Mouse (Mus musculus): ENCODE data around the gene Cdk5r1. TPM values are rescaled to one million over a fixed set of nuclear protein-coding genes. Genes with fewer than 3 reads are reported as not detected.

Gene Cdk5r1
- polyA plus RNA-seq, 1 experiment from 2014 or later = 0.30 TPM

DNA sequence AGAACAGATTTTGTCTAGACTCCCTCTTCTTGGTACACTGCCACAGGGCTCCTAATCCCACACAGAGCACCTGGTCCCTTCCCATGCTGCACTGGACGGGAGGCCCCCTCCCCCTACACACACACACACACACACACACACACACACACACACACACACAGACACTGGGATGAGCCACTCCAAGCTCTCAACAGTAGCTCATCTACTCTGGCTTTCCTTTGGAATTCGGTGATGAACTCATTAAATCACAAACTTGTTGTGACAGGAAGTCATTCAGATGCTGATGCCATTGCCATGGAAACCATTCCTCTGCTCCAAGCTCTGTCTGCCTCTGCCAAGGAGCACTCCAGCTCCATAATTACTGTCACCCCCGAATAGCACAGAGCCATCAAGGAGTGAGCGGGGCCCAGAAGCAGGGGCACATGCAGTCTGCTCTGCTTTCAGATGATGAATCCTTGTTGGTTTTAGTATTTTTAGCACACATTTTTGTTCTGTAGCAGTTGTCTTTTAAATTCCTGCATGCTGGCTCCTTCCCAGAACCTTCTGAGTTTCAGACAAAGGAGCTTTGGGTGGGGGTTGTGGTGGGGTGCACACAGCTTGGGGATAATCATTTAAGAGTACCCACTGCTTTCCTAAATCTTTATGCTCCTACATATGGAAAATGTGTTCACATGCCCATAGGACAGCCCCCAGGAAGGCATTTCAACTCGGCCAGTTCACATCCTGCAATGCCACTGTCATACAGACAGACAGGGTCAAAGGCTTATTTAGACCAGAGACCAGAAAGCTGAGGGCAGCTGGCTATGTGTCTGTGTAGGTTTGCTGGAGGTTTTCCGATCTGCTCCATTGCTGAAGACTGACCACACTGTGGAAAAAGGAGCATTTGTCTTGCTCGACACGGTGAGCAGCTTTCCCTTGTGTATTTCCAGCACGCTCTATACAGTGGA lies 41.9 kb downstream of the Cdk5r1 start:
- H3K4me2 ChIP-seq (ENCODE audit: low read depth, low read length) = no peak overlapping the region
- no peak overlapping the region for H3K9ac ChIP-seq (ENCODE audit: low read depth, low read length)
- H3K4me1 ChIP-seq (ENCODE audit: control insufficient read depth, low read depth, low read length) = no peaks in the 10 kb centered on the region
- H3K27ac ChIP-seq (ENCODE audit: low read length) = no peak overlapping the region
- no peak for ATAC-seq (ENCODE audit: low read depth)
- H3K4me3 ChIP-seq (ENCODE audit: low read depth, low read length) = no peak overlapping the region
- no peaks in the 10 kb centered on the region for H3K36me3 ChIP-seq (ENCODE audit: control insufficient read depth, insufficient read depth)
- H3K27me3 ChIP-seq (ENCODE audit: control insufficient read depth, insufficient read depth, low read depth, low read length) = no peaks in the 10 kb centered on the region
- 45% methylated on average over 9 of the region's 9 CpGs for WGBS (ENCODE audit: insufficient replicate concordance)
- H3K9me3 ChIP-seq (replicated peaks; ENCODE audit: control insufficient read depth, low read length) = no peaks in the 10 kb centered on the region

DNA sequence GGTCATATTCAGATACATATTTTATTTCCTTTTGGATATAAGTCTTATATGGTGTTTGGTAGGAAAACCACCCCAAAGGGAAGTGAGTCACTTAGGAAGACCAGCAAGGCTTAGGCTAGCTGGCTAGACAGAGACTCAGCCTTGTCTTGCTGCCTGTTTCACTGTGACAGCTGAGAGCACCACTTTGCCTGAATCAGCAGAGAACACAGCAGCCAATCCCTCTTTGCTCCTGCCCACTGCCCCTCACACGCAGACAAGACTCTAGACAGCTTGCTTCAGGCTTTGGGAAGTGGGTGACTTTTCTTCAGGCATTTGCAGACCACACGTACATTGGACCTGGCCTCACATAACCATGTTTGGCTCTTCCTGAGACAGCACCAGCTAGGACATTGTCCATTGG lies 44.3 kb downstream of the Cdk5r1 start:
- Histone ChIP-seq H3K36me3 (ENCODE audit: control insufficient read depth, insufficient read depth) (no peaks in the 10 kb centered on the region), H3K4me3 (ENCODE audit: low read depth, low read length) (no peak overlapping the region), H3K4me2 (ENCODE audit: low read depth, low read length) (no peak overlapping the region), H3K4me1 (ENCODE audit: control insufficient read depth, low read depth, low read length) (no peaks in the 10 kb centered on the region), H3K9ac (ENCODE audit: low read depth, low read length) (no peak overlapping the region), H3K27me3 (ENCODE audit: control insufficient read depth, insufficient read depth, low read depth, low read length) (no peaks in the 10 kb centered on the region), H3K9me3 (replicated peaks; ENCODE audit: control insufficient read depth, low read length) (no peaks in the 10 kb centered on the region), H3K27ac (ENCODE audit: low read length) (no peak overlapping the region)
- ATAC-seq (ENCODE audit: low read depth) = no peak
- WGBS (ENCODE audit: insufficient replicate concordance) = 57% methylated on average over 2 of the region's 2 CpGs

DNA sequence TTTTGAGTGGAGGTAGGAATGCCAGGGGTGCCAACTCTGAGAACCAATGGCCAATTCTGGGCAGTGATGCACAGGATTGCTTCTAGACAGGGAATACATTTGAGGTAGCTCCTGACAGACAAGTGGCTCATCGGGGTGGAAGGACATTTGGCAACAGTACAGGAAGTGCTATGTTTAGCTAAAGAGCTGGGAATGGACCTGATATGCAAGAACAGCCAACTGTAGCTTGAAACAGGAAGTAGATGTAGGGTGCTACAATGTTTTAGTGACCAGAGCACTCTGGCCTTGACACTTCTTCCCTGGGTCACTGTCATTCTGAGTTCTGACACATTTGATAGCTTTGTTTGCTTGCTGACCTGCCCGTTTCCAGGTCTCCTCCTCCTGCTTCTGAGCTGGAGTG lies 46.0 kb downstream of the Cdk5r1 start:
- ATAC-seq (ENCODE audit: low read depth) = peak; percentile 21; the same call in 1 of the 2 replicates
- no peak overlapping the region for H3K9ac ChIP-seq (ENCODE audit: low read depth, low read length)
- H3K27me3 ChIP-seq (ENCODE audit: control insufficient read depth, insufficient read depth, low read depth, low read length) = no peaks in the 10 kb centered on the region
- no peak overlapping the region for H3K4me3 ChIP-seq (ENCODE audit: low read depth, low read length)
- 13% methylated on average over 2 of the region's 2 CpGs for WGBS (ENCODE audit: insufficient replicate concordance)
- no peaks in the 10 kb centered on the region for H3K9me3 ChIP-seq (replicated peaks; ENCODE audit: control insufficient read depth, low read length)
- H3K36me3 ChIP-seq (ENCODE audit: control insufficient read depth, insufficient read depth) = no peaks in the 10 kb centered on the region
- no peak overlapping the region for H3K27ac ChIP-seq (ENCODE audit: low read length)
- H3K4me2 ChIP-seq (ENCODE audit: low read depth, low read length) = no peak overlapping the region
- H3K4me1 ChIP-seq (ENCODE audit: control insufficient read depth, low read depth, low read length) = no peaks in the 10 kb centered on the region

DNA sequence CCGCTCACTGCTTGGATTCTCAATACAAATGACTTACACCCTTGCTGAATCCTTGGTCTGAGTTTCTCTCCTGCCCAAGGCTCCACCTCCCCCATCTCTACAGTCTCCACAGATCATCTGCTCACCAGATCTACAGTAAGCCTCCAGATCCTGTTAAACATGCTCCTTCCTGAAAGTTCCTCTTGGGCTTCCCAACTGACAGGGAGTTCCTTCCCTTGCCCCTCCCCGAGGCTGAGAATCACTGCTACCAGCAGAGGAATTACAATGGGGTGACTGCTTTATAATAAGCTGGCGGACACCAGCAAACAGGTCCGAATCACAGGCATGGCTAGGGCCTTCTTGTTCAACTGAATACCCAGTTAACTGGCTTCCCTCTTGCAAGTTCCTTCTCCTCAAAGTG lies 46.6 kb downstream of the Cdk5r1 start:
- Histone ChIP-seq H3K9me3 (replicated peaks; ENCODE audit: control insufficient read depth, low read length) (no peaks in the 10 kb centered on the region), H3K4me3 (ENCODE audit: low read depth, low read length) (no peak overlapping the region), H3K4me2 (ENCODE audit: low read depth, low read length) (no peak overlapping the region), H3K27ac (ENCODE audit: low read length) (no peak overlapping the region), H3K9ac (ENCODE audit: low read depth, low read length) (no peak overlapping the region), H3K36me3 (ENCODE audit: control insufficient read depth, insufficient read depth) (no peaks in the 10 kb centered on the region), H3K27me3 (ENCODE audit: control insufficient read depth, insufficient read depth, low read depth, low read length) (no peaks in the 10 kb centered on the region), H3K4me1 (ENCODE audit: control insufficient read depth, low read depth, low read length) (no peaks in the 10 kb centered on the region)
- 54% methylated on average over 4 of the region's 4 CpGs for WGBS (ENCODE audit: insufficient replicate concordance)
- ATAC-seq (ENCODE audit: low read depth) = peak; percentile 11; the same call in 1 of the 2 replicates

DNA sequence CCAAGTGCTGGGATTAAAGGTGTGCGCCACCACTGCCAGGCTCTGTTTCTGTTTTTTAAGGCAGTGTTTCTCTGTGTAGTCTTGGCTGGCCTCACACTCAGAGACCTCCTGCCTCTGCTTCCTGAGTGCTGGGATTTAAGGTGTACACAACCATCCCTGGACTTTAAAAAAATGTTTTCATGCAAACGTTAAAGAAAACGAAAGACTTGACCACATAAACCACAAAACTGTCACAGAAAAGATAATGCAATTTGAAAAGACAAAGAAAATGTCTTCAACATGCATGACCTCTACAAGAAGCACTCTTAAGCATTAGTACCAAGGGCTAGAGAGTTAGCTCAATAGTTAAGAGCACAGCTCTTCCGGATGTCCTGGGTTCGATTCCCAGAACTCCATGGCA lies 47.4 kb downstream of the Cdk5r1 start:
- no peak for ATAC-seq (ENCODE audit: low read depth)
- H3K9ac ChIP-seq (ENCODE audit: low read depth, low read length) = no peak overlapping the region
- 47% methylated on average over 5 of the region's 5 CpGs for WGBS (ENCODE audit: insufficient replicate concordance)
- no peaks in the 10 kb centered on the region for H3K9me3 ChIP-seq (replicated peaks; ENCODE audit: control insufficient read depth, low read length)
- H3K4me3 ChIP-seq (ENCODE audit: low read depth, low read length) = no peak overlapping the region
- H3K27me3 ChIP-seq (ENCODE audit: control insufficient read depth, insufficient read depth, low read depth, low read length) = no peaks in the 10 kb centered on the region
- H3K4me1 ChIP-seq (ENCODE audit: control insufficient read depth, low read depth, low read length) = no peaks in the 10 kb centered on the region
- H3K36me3 ChIP-seq (ENCODE audit: control insufficient read depth, insufficient read depth) = no peaks in the 10 kb centered on the region
- no peak overlapping the region for H3K27ac ChIP-seq (ENCODE audit: low read length)
- H3K4me2 ChIP-seq (ENCODE audit: low read depth, low read length) = no peak overlapping the region

DNA sequence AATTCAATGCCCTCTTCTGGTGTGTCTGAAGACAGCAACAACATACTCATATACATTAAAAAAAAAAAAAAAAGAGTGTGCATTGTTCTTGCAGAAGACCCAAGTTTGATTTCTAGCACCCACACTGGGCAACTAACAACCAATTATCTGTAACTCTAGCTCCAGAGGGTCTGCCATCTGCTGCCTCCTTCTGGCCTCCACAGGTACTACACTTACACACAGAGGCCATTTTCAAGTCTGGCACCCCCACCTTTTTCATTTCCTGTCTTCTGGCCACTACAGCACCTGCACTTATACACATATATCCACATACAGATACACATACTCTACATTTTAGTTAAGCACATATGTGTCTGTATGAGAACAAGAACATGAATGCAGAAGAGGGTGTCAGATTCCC lies 50.9 kb downstream of the Cdk5r1 start:
- H3K4me2 ChIP-seq (ENCODE audit: low read depth, low read length) = no peak overlapping the region
- no peaks in the 10 kb centered on the region for H3K27me3 ChIP-seq (ENCODE audit: control insufficient read depth, insufficient read depth, low read depth, low read length)
- no peak for ATAC-seq (ENCODE audit: low read depth)
- no peak overlapping the region for H3K4me3 ChIP-seq (ENCODE audit: low read depth, low read length)
- no peak overlapping the region for H3K27ac ChIP-seq (ENCODE audit: low read length)
- H3K36me3 ChIP-seq (ENCODE audit: control insufficient read depth, insufficient read depth) = no peaks in the 10 kb centered on the region
- no peaks in the 10 kb centered on the region for H3K4me1 ChIP-seq (ENCODE audit: control insufficient read depth, low read depth, low read length)
- no peak overlapping the region for H3K9ac ChIP-seq (ENCODE audit: low read depth, low read length)
- no peaks in the 10 kb centered on the region for H3K9me3 ChIP-seq (replicated peaks; ENCODE audit: control insufficient read depth, low read length)

DNA sequence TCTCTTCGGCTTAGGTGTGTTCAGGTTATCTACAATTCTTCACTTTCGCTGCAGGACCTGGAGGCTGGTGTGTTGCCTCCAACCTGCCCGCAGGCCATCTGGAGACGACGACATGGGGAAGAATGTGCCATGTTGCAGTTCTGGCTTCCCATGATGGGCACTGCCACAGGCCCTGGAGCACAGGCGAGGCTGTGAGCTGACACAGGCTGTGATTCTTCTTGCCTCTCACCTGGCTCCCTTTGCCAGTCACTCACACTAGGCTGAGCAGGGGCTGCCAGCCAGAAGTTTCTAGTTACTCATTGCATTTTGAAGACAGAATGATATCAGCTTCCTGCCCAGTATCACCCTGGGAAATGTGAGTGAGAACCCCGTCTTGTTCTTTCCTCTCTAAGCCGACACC lies 52.3 kb downstream of the Cdk5r1 start:
- Histone ChIP-seq H3K36me3 (ENCODE audit: control insufficient read depth, insufficient read depth) (no peaks in the 10 kb centered on the region), H3K4me2 (ENCODE audit: low read depth, low read length) (no peak overlapping the region), H3K27me3 (ENCODE audit: control insufficient read depth, insufficient read depth, low read depth, low read length) (no peaks in the 10 kb centered on the region), H3K4me1 (ENCODE audit: control insufficient read depth, low read depth, low read length) (no peaks in the 10 kb centered on the region), H3K9ac (ENCODE audit: low read depth, low read length) (no peak overlapping the region), H3K27ac (ENCODE audit: low read length) (no peak overlapping the region), H3K9me3 (replicated peaks; ENCODE audit: control insufficient read depth, low read length) (no peaks in the 10 kb centered on the region), H3K4me3 (ENCODE audit: low read depth, low read length) (no peak overlapping the region)
- no peak for ATAC-seq (ENCODE audit: low read depth)
- WGBS (ENCODE audit: insufficient replicate concordance) = 62% methylated on average over 8 of the region's 8 CpGs

Other genes starting within 250 kb of the Cdk5r1 start
- 0.02 and 0.04 TPM in 2 replicates for gene Rhbdl3, start 176.1 kb upstream of the Cdk5r1 start, polyA plus RNA-seq (2015; fragmentation: Nextera tagmentation; extraction: Ambion mirVana)
- 4.1 and 5.1 TPM in 2 replicates for gene 5730455P16Rik, start 99.0 kb upstream of the Cdk5r1 start, polyA plus RNA-seq (2015; fragmentation: Nextera tagmentation; extraction: Ambion mirVana)
- gene Zfp207, start 93.7 kb upstream of the Cdk5r1 start, polyA plus RNA-seq (2015; fragmentation: Nextera tagmentation; extraction: Ambion mirVana) = 81.5 and 87.4 TPM in 2 replicates
- 141 and 153 TPM in 2 replicates for gene Psmd11, start 48.4 kb upstream of the Cdk5r1 start, polyA plus RNA-seq (2015; fragmentation: Nextera tagmentation; extraction: Ambion mirVana)